Mouse (Mus musculus) megakaryocyte, adult 5-6 weeks (primary cell): Measurements from ENCODE around the gene Ube2a. TPM values are rescaled to one million over a fixed set of nuclear protein-coding genes. Genes with fewer than 3 reads are reported as not detected.
A peak's percentile ranks its signal among the peaks of the same experiment; 100 is the strongest.

Experiments used
- ATAC-seq: 2 replicates; pipeline ENCODE4 v1.8.0; 2016; ENCODE audit warnings: mild to moderate bottlenecking, inconsistent platforms; ENCODE audit not compliant: poor library complexity, severe bottlenecking
- total RNA-seq, 2 experiments: library from RNA; stranded (forward) in 1 of 2; stranded (reverse) in 1 of 2; fragments of 153-499, 151-499 nt in 1 of 2; fragments of 221-1000, 200-1000 nt in 1 of 2; gene quantifications; 2 replicates each; pipeline versions ENCODE4 v1.2.3 to v1.2.4; 2015 to 2017

The Ube2a gene
- total RNA-seq (2015) (97.6 and 104 TPM in 2 replicates), total RNA-seq (2017) (19.8 and 22.7 TPM in 2 replicates)

DNA sequence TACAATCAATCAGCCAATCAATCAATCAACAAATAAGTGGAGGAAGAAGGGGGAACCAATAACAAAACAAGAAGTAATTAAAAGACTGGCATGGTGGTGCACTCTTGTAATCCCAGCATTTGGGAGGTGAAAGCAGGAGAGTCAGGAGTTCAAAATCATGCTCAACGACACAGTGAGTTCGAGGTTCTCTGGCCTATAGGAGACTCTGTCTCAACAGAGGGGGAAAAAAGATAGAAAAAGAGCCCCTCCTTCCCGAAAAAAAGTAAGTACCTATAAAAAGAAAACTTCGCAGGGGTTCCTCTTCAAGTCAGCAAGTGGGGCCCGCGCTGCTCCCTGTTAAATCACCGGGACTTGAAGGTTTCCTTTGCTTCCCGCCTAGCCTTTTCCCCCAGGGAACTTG lies at the start of gene Ube2a, which contains the start of gene C330007P06Rik:
Ube2a (plus strand) TSS at position 136 of the 400 bp plus-strand sequence.
C330007P06Rik (minus strand) TSS at position 347 of the 400 bp plus-strand sequence.
- no peak; the same call in 1 of the 2 replicates for ATAC-seq

DNA sequence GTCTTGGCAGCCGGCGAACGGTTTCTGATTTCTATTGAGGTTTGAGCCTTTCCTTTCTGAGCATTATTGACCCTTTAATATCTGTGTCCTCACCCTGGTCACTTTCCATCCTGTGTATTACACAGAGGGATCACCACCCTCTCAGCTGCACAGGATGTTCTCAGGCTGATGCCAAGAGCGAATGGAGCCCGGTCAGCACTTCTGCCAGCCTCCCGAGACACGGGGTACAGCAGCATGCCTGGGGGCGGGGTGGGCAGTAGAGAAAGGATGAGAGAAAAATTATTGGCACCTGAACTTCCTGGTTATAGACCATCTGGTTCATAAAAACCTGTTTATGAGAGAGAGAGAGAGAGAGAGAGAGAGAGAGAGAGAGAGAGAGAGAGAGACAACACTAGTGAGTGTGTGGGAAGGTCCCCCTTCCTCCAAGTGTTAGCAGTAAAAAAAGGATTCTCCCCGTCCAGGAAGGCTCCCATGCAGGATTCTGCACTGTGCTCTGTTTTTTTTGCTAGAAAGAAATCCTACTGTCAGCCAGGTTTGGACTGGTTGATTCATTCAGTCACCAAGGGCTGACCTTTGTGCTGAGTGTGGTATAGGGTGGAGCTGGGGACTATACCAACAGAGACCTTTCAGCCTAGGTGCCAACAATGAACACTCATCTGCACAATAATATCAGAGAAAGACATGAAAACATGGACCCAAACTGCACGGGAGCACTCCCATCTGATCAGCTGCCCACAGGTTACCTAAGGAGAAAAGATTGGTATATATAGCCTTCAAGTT lies 49.6 kb upstream of the Ube2a start:
- ATAC-seq = no peak

DNA sequence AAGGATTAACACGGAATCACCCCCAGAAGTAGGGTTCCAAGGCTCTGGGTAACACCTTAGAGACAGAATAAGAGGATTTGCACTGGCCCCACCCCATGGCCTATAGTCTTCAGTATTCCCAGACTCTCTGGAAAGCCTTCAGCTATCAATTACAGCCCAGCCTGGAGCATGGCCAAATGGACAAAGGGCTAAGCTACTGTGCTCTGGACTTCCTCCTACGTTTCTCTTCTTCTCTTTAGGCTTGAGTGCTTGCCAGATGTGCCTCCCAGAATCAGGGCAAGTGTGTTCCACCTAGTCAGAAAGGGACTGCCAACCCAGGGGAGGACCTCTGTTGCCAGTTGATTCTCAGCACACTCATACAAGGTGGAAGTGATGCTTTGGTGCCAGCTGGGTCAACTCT lies 48.7 kb upstream of the Ube2a start:
- ATAC-seq = no peak

DNA sequence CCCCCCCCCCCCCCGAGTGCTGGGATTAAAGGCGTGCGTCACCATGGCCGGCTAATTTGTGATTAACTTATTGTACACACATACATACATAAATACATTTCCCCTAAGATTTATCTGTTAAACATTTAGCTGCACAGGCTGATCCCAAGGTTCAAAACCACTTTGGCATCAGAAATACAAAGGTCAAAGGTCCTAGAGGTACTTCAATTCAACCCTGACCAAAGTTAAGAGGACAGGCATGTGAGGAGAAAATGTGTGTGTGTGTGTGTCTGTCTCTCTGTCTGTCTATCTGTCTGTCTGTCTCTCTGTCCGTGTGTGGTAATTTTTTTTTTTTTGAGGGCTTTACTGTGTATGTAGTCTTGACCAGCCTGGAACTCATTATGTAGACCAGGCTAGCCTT lies 46.8 kb upstream of the Ube2a start:
- ATAC-seq = no peak

DNA sequence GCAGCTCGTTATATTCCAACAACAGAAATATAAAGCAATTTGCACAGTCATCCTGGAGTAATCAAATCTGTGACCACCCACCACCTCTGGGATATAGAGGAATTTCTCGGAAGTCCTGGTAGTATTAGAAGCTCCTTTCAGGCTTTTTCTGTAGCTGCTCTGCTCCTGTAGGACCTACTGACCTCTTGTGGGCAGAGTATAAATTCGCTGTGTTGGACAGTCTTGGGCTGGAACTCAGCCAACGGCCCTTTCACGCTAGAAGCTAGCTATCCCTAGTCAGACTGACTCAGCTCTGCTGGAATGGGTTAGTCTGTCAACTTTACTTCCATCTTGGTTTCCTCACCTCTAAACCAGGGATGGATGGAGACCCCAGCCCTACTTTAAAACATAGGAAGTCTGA lies 43.4 kb upstream of the Ube2a start:
- no peak for ATAC-seq

DNA sequence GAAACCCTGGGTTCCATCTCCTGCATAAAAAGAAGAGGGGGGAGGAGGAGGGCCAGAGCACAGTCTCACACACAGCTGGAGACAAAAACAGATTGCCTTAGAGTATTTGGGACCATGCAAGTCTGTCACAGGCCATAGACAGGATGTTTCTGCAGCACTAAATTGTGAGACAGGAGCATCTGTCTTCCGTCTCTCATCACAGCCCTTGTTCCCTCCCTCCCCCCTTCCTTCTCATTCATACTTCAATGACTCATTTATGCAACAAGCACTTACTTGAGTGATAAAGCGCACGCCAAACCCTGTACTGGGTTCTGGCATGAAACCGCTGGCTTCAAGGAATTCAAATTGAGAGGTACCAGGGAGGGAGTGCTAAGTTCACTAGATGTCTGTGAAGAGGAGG lies 42.1 kb upstream of the Ube2a start:
- no peak for ATAC-seq

DNA sequence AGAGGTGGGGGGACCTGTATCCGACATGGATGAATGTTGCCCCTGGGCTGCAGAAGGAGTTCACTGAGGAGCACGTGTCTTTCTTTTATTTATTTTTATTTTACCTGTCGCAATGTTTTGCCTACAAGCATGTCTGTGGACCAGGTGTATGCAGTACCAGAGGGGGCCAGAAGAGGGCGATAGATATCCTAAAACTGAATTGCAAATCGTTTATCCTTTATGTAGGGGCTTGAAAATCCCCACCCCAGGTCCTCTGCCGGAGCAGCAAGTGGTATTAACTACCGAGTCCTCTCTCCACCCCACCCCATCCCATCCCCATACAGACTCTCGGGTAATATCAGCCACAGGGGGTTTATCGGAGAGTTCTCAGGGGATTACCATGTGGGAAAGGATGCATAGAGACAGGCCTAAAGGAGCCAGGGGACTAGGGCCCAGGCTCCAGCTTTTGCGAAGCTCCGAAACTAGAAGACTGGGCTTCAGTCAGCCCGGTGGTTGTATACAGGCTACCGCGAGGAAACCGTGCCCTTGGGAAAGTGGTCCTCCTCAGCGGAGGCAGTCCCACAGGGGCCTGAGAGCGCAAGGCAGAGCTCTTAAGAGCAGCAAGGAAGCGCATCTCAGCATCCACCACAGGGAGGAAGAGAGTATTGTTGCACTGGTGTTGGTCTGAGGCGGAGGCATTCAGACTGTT lies 40.2 kb upstream of the Ube2a start:
- no peak for ATAC-seq

DNA sequence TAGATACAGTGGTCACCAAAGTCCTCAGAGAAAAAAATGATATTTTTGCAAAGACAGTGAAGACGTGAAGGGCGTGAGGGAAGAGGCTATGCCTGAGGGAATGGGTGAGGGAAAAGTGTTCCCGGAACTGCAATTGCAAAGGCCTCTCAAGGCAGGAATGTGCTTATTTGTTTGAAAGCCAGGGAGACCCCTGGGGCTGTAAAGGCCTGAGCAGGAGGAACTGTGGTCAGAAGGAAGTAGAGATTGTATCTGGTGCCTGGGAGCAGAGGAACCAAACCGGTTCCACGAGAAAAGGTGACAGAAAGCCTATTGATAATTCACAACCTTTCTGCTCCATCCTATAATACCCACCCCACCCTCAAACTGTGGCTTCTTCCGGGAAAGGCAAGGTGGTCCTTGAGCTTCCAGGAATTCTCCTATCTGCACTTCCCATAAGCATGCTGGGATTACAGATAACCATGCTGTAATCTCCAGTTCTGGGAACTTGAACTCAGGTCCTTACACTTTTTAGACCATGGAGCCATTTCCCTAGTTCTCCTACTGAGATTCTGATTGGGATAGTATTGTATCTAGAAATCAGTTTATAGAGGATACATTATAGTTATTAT lies 36.5 kb upstream of the Ube2a start:
- no peak for ATAC-seq

DNA sequence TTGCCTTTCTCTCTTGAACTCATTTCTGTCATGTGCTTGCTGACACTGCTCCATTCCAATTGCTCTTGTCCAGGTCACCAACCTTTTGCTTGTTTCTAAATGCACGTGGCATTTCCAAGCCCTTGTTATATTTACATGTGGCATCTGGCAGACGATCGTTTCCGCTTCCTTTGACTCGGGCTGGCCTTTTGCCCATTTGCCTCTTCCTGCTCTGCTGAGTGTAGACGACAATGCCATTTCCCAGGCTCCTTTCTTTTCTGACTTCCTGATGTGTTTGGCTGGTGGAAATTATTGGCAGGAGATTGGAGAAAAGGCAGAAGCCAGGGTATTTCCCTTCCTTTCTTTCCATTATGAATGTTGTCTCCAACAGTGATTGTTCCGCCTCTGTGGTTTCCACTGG lies 34.3 kb upstream of the Ube2a start:
- ATAC-seq = no peak

DNA sequence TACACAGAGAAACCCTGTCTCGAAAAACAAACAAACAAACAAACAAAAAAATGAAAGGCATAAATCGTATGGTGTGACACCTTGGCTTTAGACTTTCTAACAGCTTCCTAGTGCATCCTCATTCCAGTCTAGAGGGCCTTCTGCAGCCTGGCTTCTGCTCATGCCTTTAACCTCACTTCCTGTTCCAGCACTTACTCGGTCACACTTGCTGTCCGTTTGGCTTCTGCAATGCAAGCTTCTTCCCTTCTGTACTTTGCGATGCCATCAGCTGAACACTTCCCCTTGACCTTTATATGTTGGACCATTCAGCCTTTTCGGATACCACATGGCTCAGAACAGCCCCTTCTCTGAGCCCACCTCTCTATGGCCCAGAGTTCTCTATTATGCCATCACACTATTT lies 32.0 kb upstream of the Ube2a start:
- peak; percentile 89 for ATAC-seq

DNA sequence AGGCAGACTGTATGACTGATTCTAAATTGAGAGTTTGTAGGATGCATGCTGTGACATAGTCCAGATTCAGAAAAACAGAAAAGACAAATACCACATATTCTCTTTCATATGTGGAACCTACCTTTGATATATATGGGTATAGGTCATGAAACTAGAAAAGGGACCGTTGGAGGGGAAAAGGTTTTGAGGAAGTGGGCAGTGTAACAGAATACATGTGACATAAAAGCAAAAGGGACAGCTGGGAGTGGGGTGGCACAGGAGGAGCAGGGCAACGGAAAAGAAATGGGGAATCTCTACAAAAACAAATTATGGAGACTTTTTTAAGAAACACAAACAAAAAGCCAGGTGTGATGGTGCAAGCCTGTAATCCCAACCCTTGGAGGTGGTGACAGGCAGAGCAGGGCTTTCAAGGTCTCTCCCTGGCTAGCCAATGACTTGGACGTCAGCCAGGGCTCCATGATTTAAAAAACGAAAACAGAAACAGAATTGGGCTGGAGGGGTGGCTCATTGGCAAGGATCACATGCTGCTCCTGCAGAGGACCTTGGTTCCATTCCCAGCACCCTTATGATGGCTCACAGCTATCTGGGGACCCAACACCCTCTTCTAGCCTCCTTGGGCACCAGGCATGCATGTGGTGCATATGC lies 30.2 kb upstream of the Ube2a start:
- peak; percentile 72 for ATAC-seq

DNA sequence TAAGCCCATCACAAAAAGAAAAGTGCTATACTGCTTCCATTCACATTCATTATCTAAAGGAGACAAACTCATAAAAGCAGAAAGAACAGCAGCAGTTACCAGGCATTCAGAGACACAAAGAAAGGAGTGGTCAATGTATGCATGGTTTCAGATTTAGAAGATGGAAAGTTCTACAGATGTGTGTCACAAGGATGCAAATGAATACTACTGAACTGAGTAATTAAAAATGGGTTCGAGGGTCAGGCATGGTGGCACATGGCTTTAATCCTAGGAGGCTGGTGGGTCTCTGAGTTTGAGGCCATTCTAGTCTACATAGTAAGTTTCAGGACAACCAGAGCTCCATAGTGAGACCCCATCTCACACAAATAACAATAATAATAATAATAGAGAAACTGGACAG lies 26.5 kb upstream of the Ube2a start:
- ATAC-seq = no peak

DNA sequence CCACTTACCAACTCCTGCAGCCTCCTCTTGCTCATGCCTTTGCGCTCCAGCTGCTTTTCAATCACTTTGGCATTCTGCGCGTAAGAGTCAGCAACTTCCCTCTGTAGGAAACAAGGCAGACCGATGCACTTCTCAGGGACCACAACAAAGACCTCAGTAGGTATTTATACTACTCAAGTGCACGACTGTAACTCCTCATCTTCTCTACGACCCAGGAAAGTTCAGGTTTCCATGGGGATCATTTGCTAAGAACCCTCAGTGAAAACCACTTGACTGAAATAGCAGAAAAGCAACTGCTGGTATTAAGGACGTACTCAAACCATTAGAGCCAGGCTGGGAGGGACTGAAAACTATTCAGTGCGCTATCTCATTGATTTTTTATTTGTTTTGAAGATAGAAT lies 21.1 kb upstream of the Ube2a start:
- ATAC-seq = no peak

DNA sequence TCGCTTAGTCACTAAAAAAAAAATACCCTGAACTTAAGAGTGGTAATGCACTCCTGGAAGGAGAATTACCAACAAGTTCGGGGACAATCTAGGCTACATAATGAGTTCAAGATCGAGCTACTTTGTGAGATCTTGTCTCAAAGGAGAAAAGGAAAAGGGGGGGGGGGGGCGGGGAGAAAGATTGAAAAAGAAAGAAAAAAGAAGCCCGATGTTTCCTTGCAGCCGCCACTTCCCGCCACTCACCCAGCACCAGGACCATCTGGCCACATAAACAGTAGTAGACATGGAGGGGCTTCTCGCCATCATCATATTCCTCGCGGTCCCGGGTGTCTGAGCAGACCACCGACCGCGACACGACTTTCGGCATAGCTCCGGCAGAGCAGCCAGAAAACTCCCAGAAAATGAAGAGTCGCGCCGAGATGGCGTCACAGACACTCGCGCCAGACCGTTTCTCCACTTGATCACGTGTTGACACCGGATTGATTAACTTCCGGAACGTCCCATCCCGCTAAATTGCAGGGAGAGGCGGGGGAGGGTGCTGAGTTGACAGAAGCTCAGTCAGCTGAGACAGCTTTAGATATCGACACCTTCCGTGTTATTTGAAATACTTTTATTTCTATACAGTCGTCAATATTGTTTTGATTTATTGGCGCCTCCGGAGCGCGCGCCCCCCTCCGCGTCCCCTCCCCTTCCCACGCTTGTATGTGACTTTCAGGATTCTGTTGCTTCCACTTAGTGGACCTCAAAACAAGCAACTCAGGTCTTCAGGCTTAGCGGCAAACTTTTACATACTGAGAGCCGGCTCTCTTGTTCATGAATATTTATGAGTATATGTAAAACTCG lies 9.7 kb upstream of the Ube2a start:
- ATAC-seq = peak; percentile 100

DNA sequence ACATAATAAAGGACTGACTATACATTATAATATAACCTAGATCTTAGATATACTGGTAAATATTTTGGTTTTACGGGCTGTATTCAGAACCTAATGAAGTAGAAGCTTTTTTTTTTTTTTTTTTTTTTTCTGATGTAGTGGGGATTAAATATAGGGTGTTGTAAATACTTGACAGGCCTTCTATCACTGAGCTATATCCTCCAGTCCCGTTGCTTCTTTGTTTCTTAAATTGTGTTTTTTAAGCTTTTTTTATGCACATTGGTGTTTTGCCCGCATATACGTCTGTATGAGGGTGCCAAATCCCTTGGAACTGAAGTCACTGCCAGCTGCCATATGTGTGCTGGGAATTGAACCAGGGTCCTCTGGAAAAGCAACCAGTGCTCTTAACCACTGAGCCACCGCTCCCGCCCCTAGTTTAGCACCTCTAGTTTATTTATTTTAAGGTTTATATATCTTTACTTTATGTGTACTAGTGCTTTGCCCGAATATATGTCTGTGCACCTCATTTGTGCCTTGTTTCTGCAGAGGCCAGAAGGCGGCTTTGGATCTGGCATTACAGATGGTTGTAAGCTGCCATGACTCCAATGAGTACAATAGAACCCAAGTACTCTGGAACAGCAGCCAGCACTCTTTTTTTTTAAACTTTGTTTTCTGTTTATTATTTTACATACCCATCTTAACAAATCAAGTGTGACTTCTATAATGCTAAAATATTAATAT lies 8.9 kb upstream of the Ube2a start:
- no peak for ATAC-seq

DNA sequence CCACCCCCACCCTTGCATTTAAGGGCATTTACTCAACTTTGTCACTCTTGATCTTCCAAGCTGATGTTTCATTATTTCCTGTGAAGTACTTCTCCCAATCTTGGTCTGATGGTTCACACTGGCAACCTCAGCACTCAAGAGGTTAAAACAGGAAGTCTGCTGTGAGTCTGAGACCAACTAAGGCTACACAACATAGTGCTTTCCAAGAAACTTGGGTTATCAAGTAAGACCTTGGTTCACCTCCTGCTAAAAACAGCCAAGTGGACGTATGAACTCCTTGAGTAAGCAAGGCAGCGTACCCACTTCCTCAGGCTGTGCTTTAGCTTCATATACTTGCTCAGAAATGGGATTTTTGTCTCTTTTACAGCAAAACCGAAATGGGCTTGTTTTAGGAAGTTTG lies 3.3 kb upstream of the Ube2a start:
- ATAC-seq = peak; percentile 37

DNA sequence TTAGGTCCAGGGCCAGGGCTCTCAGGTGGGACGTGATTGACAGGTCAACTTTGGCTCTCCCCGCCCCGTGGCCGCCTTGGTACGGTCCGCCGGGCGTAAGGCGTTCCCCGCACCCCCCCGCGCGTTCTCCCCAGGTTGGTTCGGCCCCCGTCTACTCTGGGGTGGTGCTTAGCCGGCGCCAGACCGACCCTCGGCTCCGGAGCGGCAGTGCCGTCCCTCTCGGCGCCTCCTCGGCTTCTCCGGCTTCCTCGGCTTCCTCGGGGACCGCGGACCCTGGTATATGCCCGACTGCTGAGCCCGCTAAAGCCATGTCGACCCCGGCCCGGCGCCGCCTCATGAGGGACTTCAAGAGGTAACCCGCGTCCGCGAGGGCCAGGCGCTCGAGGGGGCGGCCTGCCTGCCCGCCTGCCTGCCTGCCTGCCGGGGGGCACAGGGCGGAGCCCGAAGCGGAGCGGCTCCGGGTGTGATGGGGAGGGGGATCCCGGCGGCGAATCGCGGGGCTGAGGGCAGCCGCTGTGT lies 537 bp downstream of the Ube2a start:
- peak; percentile 96 for ATAC-seq

DNA sequence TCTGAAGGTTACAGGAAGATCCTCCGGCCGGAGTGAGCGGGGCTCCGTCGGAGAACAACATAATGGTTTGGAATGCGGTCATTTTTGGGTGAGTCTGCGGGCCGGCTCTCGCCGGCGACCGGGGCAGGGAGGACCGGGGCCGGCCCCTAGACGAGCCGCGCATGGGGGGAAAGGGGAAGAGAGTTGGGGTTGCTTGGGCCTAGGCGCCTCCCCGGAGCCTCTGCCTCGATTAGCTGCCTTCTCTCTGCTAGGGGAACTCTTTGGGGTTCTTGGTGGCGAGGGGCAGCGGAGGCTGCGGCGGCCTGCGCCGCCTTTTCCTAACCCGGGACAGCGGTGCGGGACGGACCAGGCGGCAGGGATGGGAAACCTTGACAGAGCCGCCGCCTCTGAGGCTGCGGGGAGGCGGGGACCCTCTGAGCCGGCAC lies 1.0 kb downstream of the Ube2a start:
- ATAC-seq = peak; percentile 59

DNA sequence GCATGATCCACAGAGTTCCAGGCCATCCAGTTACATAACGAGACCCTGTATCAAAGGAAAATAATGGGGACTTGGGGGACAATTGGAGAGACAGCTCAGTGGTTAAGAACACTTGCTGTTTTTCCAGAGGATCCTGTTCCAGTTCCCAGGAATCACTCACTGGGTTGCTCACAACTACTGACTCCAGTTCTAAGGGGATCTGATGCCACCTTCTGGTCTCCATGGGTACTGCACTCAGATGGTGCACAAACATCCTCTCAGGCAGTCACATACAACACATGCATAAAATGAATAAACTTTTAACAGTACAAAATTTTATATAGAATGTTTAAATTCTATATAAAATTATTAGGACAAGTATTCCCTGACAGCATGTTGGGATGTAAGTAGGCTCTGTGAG lies 11.0 kb downstream of the Ube2a start:
- peak; percentile 49; the same call in 1 of the 2 replicates for ATAC-seq
